Mouse (Mus musculus): ENCODE data around the gene Parp11. TPM values are rescaled to one million over a fixed set of nuclear protein-coding genes. Genes with fewer than 3 reads are reported as not detected.

Parp11 gene
- polyA plus RNA-seq, 1 experiment from 2014 or later: 25.7 TPM

GRCm38 (mm10) chr6:127431196-127431766 lies 15.4 kb upstream of the Parp11 start:
- no peaks in the 10 kb centered on the region for H3K27me3 ChIP-seq
- H3K4me2 ChIP-seq (replicated peaks): no peak overlapping the region
- H3K27ac ChIP-seq (replicated peaks): 0 out of 2 replicates have a peak overlapping the region, but pooled peaks have one; percentile 34
- no peaks in the 10 kb centered on the region for H3K4me1 ChIP-seq
- ATAC-seq (ENCODE audit: insufficient number of reproducible peaks, low FRiP score, low TSS enrichment, low read depth): no peak
- H3K9ac ChIP-seq: no peak overlapping the region
- H3K36me3 ChIP-seq: no peaks in the 10 kb centered on the region
- H3K4me3 ChIP-seq (replicated peaks): no peak overlapping the region
- no peaks in the 10 kb centered on the region for H3K9me3 ChIP-seq (replicated peaks)
- 25% methylated on average over 6 of the region's 6 CpGs for WGBS

- no peak for ATAC-seq (ENCODE audit: insufficient number of reproducible peaks, low FRiP score, low TSS enrichment, low read depth)
- no peak overlapping the region for H3K4me2 ChIP-seq (replicated peaks)
- H3K27ac ChIP-seq (replicated peaks): no peak overlapping the region; the same call in 1 of the 2 replicates
- no peaks in the 10 kb centered on the region for H3K4me1 ChIP-seq
- 67% methylated on average over 9 of the region's 9 CpGs for WGBS
- H3K9ac ChIP-seq: no peak overlapping the region
- H3K27me3 ChIP-seq: no peaks in the 10 kb centered on the region
- H3K36me3 ChIP-seq: no peaks in the 10 kb centered on the region
- no peak overlapping the region for H3K4me3 ChIP-seq (replicated peaks)
- no peaks in the 10 kb centered on the region for H3K9me3 ChIP-seq (replicated peaks)
Observed at GRCm38 (mm10) chr6:127433886-127434647, 12.6 kb upstream of the Parp11 start.

- WGBS: 76% methylated on average over 4 of the region's 4 CpGs
- Histone ChIP-seq H3K4me3 (replicated peaks) (no peak overlapping the region), H3K27me3 (no peaks in the 10 kb centered on the region), H3K4me1 (no peaks in the 10 kb centered on the region), H3K9ac (no peak overlapping the region), H3K4me2 (replicated peaks) (no peak overlapping the region), H3K36me3 (no peaks in the 10 kb centered on the region), H3K27ac (replicated peaks) (no peak overlapping the region), H3K9me3 (replicated peaks) (no peaks in the 10 kb centered on the region)
- no peak for ATAC-seq (ENCODE audit: insufficient number of reproducible peaks, low FRiP score, low TSS enrichment, low read depth)
Observed at GRCm38 (mm10) chr6:127434648-127434984, 12.0 kb upstream of the Parp11 start.

- Histone ChIP-seq H3K4me3 (replicated peaks) (no peak overlapping the region), H3K27ac (replicated peaks) (no peak overlapping the region), H3K4me1 (no peaks in the 10 kb centered on the region), H3K36me3 (no peaks in the 10 kb centered on the region), H3K27me3 (no peaks in the 10 kb centered on the region), H3K4me2 (replicated peaks) (no peak overlapping the region), H3K9me3 (replicated peaks) (no peaks in the 10 kb centered on the region), H3K9ac (no peak overlapping the region)
- WGBS: 91% methylated on average over 3 of the region's 3 CpGs
- ATAC-seq (ENCODE audit: insufficient number of reproducible peaks, low FRiP score, low TSS enrichment, low read depth): no peak
Observed at GRCm38 (mm10) chr6:127439063-127439462, 7.6 kb upstream of the Parp11 start.

- ATAC-seq (ENCODE audit: insufficient number of reproducible peaks, low FRiP score, low TSS enrichment, low read depth): no peak
- H3K4me3 ChIP-seq (replicated peaks): no peak overlapping the region
- H3K9ac ChIP-seq: no peak overlapping the region
- no peaks in the 10 kb centered on the region for H3K4me1 ChIP-seq
- H3K27me3 ChIP-seq: no peaks in the 10 kb centered on the region
- no peak overlapping the region for H3K4me2 ChIP-seq (replicated peaks)
- WGBS: 80% methylated on average over 5 of the region's 5 CpGs
- no peaks in the 10 kb centered on the region for H3K36me3 ChIP-seq
- no peak overlapping the region for H3K27ac ChIP-seq (replicated peaks)
- H3K9me3 ChIP-seq (replicated peaks): no peaks in the 10 kb centered on the region
Observed at GRCm38 (mm10) chr6:127439540-127440195, 7.0 kb upstream of the Parp11 start.

GRCm38 (mm10) chr6:127440416-127441104 lies 6.1 kb upstream of the Parp11 start:
- H3K36me3 ChIP-seq: no peaks in the 10 kb centered on the region
- ATAC-seq (ENCODE audit: insufficient number of reproducible peaks, low FRiP score, low TSS enrichment, low read depth): no peak
- no peaks in the 10 kb centered on the region for H3K27me3 ChIP-seq
- no peaks in the 10 kb centered on the region for H3K4me1 ChIP-seq
- WGBS: 52% methylated on average over 14 of the region's 14 CpGs
- no peak overlapping the region for H3K9ac ChIP-seq
- H3K4me2 ChIP-seq (replicated peaks): no peak overlapping the region
- H3K4me3 ChIP-seq (replicated peaks): no peak overlapping the region
- H3K9me3 ChIP-seq (replicated peaks): no peaks in the 10 kb centered on the region
- H3K27ac ChIP-seq (replicated peaks): no peak overlapping the region

GRCm38 (mm10) chr6:127442584-127442983 lies 4.1 kb upstream of the Parp11 start:
- WGBS: 53% methylated on average over 4 of the region's 4 CpGs
- H3K36me3 ChIP-seq: no peaks in the 10 kb centered on the region
- H3K27me3 ChIP-seq: no peaks in the 10 kb centered on the region
- H3K27ac ChIP-seq (replicated peaks): no peak overlapping the region
- no peak overlapping the region for H3K9ac ChIP-seq
- no peak for ATAC-seq (ENCODE audit: insufficient number of reproducible peaks, low FRiP score, low TSS enrichment, low read depth)
- no peak overlapping the region for H3K4me3 ChIP-seq (replicated peaks)
- H3K4me2 ChIP-seq (replicated peaks): no peak overlapping the region
- H3K4me1 ChIP-seq: no peaks in the 10 kb centered on the region
- H3K9me3 ChIP-seq (replicated peaks): no peaks in the 10 kb centered on the region

GRCm38 (mm10) chr6:127443910-127444309 lies 2.7 kb upstream of the Parp11 start:
- 38% methylated on average over 2 of the region's 2 CpGs for WGBS
- H3K36me3 ChIP-seq: no peaks in the 10 kb centered on the region
- no peak overlapping the region for H3K27ac ChIP-seq (replicated peaks)
- no peaks in the 10 kb centered on the region for H3K4me1 ChIP-seq
- ATAC-seq (ENCODE audit: insufficient number of reproducible peaks, low FRiP score, low TSS enrichment, low read depth): no peak
- H3K27me3 ChIP-seq: no peaks in the 10 kb centered on the region
- H3K4me3 ChIP-seq (replicated peaks): no peak overlapping the region
- no peak overlapping the region for H3K9ac ChIP-seq
- H3K4me2 ChIP-seq (replicated peaks): no peak overlapping the region
- no peaks in the 10 kb centered on the region for H3K9me3 ChIP-seq (replicated peaks)

- no peaks in the 10 kb centered on the region for H3K9me3 ChIP-seq (replicated peaks)
- H3K4me3 ChIP-seq (replicated peaks): no peak overlapping the region
- H3K4me1 ChIP-seq: no peaks in the 10 kb centered on the region
- WGBS: 56% methylated on average over 4 of the region's 4 CpGs
- no peak overlapping the region for H3K27ac ChIP-seq (replicated peaks)
- no peak overlapping the region for H3K4me2 ChIP-seq (replicated peaks)
- no peak for ATAC-seq (ENCODE audit: insufficient number of reproducible peaks, low FRiP score, low TSS enrichment, low read depth)
- no peak overlapping the region for H3K9ac ChIP-seq
- no peaks in the 10 kb centered on the region for H3K36me3 ChIP-seq
- H3K27me3 ChIP-seq: no peaks in the 10 kb centered on the region
Observed at GRCm38 (mm10) chr6:127444466-127444865, 2.2 kb upstream of the Parp11 start.

- ATAC-seq (ENCODE audit: insufficient number of reproducible peaks, low FRiP score, low TSS enrichment, low read depth): no peak
- Histone ChIP-seq H3K4me1 (no peaks in the 10 kb centered on the region), H3K36me3 (no peaks in the 10 kb centered on the region), H3K9me3 (replicated peaks) (no peaks in the 10 kb centered on the region), H3K4me2 (replicated peaks) (no peak overlapping the region), H3K27ac (replicated peaks) (no peak overlapping the region), H3K27me3 (peaks cover 4% of the 10 kb centered on the region), H3K9ac (no peak overlapping the region), H3K4me3 (replicated peaks) (no peak overlapping the region)
- 62% methylated on average over 10 of the region's 10 CpGs for WGBS
Observed at GRCm38 (mm10) chr6:127447686-127448460, 1.2 kb downstream of the Parp11 start.

- H3K9ac ChIP-seq: no peak overlapping the region
- ATAC-seq (ENCODE audit: insufficient number of reproducible peaks, low FRiP score, low TSS enrichment, low read depth): no peak
- no peaks in the 10 kb centered on the region for H3K9me3 ChIP-seq (replicated peaks)
- H3K4me3 ChIP-seq (replicated peaks): no peak overlapping the region
- H3K27ac ChIP-seq (replicated peaks): no peak overlapping the region
- WGBS: 73% methylated on average over 2 of the region's 2 CpGs
- H3K36me3 ChIP-seq: no peaks in the 10 kb centered on the region
- no peak overlapping the region for H3K4me2 ChIP-seq (replicated peaks)
- peaks cover 4% of the 10 kb centered on the region for H3K27me3 ChIP-seq
- no peaks in the 10 kb centered on the region for H3K4me1 ChIP-seq
Observed at GRCm38 (mm10) chr6:127448869-127449268, 2.2 kb downstream of the Parp11 start.

Data from embryonic facial prominence, embryonic 15.5 days (tissue).